Mouse (Mus musculus): Measurements from ENCODE around the gene H2-M5. TPM values are rescaled to one million over a fixed set of nuclear protein-coding genes. Genes with fewer than 3 reads are reported as not detected.
"Not testable (repeated sequence)": the region's sequence is repeated elsewhere in the genome, so short reads cannot be mapped to it uniquely, and the experiment has no call there.

Gene H2-M5
- total RNA-seq, 2 experiments from 2014 or later, result not detected

- ATAC-seq (replicated peaks; ENCODE audit: low FRiP score, poor library complexity, severe bottlenecking), result no peak
Measured at GRCm38 (mm10) chr17:36995448-36995847, 6.1 kb upstream of the H2-M5 start.

GRCm38 (mm10) chr17:36994528-36994927, 5.2 kb upstream of the H2-M5 start:
- ATAC-seq (replicated peaks; ENCODE audit: low FRiP score, poor library complexity, severe bottlenecking), result no peak

GRCm38 (mm10) chr17:36993770-36994325, 4.5 kb upstream of the H2-M5 start:
- ATAC-seq (replicated peaks; ENCODE audit: low FRiP score, poor library complexity, severe bottlenecking), result no peak

DNA sequence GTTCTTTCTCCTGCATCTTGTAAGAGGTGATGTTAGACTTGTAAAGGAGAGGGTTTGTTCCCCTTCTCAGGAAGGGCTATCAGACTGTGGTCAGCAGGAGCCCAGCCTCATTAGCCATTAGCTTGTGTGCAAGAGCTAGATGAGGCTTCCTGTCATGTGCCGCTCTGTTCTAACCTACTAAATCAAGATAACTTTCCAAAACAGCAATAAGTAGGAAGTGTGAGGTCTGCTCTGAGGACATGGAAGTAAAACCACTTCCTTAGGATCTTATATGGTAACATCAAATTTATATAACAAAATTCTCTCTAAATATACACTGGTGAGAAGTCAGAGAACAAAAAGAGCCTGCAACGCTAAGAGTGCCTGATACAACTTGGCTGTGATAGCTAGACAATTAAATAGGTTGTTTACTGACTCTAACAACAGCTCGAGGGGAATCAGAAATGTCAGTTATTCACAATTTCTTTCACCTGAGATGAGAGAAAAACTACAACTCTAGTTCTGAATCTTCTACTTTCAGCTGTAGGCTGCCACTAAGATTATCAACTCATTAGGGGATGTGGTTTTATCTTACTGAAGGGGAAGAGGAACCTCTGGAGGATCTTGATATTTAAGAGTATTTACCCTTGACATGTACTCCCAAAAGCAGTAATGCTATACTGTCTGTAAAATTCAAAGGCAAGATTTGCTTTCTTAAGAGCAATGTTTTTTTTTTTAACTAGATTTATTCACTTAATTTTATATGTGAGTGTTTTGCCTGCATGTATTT, 3.2 kb upstream of the H2-M5 start:
- no peak for ATAC-seq (replicated peaks; ENCODE audit: low FRiP score, poor library complexity, severe bottlenecking)

GRCm38 (mm10) chr17:36990630-36991029, 1.3 kb upstream of the H2-M5 start:
- not testable (repeated sequence) for ATAC-seq (replicated peaks; ENCODE audit: low FRiP score, poor library complexity, severe bottlenecking)

DNA sequence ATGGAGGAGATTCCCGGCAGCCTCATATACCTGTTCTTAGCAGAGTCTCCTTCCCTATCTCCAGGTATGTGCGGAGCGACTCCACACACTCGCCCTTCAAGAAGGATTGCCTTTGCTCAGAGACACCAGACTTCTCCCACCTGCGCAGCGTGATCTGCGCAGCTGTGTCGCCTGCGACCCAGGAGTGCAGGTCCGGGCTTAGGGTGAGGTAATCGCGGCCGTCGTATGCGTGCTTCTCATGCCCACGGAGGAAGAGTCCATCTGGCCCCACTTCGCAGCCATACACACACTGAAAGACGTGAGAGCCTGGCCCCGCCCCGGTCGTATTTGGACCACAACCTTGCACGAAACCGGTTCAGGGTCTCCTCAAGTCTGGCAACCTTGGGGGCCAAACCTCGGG, 862 bp downstream of the H2-M5 start:
- ATAC-seq (replicated peaks; ENCODE audit: low FRiP score, poor library complexity, severe bottlenecking), result no peak

GRCm38 (mm10) chr17:36982253-36983155, 6.8 kb downstream of the H2-M5 start:
- no peak for ATAC-seq (replicated peaks; ENCODE audit: low FRiP score, poor library complexity, severe bottlenecking)

GRCm38 (mm10) chr17:36981845-36982244, 7.5 kb downstream of the H2-M5 start:
- no peak for ATAC-seq (replicated peaks; ENCODE audit: low FRiP score, poor library complexity, severe bottlenecking)

DNA sequence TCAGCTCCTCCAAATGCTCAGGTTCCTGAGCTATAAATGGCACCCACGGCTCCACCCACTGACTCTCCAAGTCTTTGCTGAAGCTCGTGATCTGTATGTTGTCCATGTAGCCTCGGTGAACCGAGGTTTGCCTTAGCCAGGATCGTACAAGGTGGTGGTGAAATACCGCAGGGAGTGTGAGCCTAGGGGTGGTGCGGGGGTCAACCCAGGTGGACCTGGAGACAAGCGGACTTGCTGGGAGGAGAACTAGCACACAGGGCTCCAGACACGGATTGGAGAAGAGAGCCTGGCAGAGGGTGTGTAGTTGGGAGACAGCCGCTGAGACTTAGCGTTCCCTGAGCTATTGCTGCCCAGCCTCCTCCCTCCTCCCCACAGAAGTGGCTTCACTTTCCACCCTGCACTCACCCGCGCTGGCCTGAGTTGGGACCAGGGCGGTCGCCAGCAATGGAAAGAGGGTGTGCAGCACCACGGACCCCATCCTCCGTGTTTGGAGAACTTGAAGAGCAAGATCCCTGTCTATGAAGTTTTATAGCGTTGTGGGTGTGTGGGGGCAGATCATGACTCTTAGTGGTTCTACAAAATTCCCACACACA, 8.0 kb downstream of the H2-M5 start, which contains the start of gene 2410137M14Rik:
TSS of gene 2410137M14Rik (minus strand) at position 17 of the 593 bp plus-strand sequence.
- ATAC-seq (replicated peaks; ENCODE audit: low FRiP score, poor library complexity, severe bottlenecking), result no peak

DNA sequence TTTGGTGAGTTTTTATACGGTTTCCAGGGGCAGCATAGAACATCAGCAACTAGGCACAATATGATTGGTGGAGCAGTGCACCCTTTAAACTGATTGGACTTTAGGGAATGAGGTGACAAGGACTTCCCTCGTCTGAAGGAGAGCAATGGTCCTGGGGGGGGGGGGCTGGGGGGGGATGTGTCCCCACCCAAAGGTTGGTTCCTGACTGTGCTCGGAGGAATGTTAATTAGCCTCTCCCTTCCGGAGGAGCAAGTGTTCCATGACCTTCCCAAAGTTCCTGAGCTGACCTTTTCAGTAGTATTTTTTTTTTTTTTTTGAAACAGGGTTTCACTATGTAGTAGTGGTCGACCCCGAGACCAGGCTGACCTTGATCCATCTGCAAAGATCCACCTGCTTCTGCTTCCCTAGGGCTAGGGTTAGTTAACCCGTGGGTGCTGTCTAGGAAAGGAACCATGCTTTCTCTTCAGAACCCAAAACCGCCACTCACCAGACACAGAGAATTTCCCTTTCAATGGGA, 16.0 kb downstream of the H2-M5 start:
- ATAC-seq (replicated peaks; ENCODE audit: low FRiP score, poor library complexity, severe bottlenecking), result no peak

DNA sequence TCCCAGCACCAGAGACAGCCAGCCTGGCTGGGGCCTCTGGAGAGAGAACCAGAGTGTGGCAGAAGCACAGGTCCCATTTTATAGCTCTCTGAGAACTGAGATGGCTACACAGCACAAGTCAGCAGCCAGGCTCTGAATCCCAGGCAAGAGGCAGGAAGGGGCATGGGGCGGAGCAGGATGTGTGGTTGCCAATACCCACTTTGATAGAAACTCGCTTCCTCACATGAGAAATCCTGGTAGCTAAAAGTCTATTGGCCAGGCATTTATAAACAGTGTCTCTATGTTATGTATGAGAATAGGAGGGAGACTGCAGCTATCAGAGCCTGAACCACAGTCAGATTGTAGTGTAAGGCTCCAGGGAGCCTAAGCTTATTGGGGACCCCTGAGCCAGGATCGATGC, 16.5 kb downstream of the H2-M5 start:
- ATAC-seq (replicated peaks; ENCODE audit: low FRiP score, poor library complexity, severe bottlenecking), result no peak

- ATAC-seq (replicated peaks; ENCODE audit: low FRiP score, poor library complexity, severe bottlenecking), result no peak
Measured at GRCm38 (mm10) chr17:36971172-36971850, 18.0 kb downstream of the H2-M5 start.

- ATAC-seq (replicated peaks; ENCODE audit: low FRiP score, poor library complexity, severe bottlenecking), result no peak
Measured at GRCm38 (mm10) chr17:36970316-36970890, 18.9 kb downstream of the H2-M5 start.

- no peak for ATAC-seq (replicated peaks; ENCODE audit: low FRiP score, poor library complexity, severe bottlenecking)
Measured at GRCm38 (mm10) chr17:36966875-36967274, 22.5 kb downstream of the H2-M5 start.

DNA sequence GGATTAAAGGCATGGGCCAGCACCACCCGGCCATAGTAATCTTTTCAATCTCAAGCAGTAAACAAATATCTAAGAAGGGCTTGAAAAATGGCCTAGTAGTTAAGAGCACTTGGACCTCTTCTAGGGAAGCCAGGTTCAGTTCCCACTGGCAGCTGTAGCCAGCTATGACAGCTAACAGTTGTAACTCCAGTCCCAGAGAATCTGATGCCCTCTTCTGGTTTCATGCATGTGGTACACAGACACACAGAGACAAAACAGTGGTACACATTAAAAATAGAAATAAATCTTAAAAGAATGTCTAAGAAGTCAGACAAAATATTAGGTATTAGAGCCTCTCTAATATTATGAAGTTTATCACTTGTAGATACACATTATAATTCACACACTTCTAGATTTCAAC, 28.2 kb downstream of the H2-M5 start:
- no peak for ATAC-seq (replicated peaks; ENCODE audit: low FRiP score, poor library complexity, severe bottlenecking)

GRCm38 (mm10) chr17:36958884-36959283, 30.5 kb downstream of the H2-M5 start:
- no peak for ATAC-seq (replicated peaks; ENCODE audit: low FRiP score, poor library complexity, severe bottlenecking)

GRCm38 (mm10) chr17:36957999-36958743, 31.2 kb downstream of the H2-M5 start, which contains the start of the genes Znrd1 and Znrd1as:
Znrd1 (minus strand) TSS chr17:36958559.
Znrd1as (plus strand) TSS chr17:36958592.
- ATAC-seq (replicated peaks; ENCODE audit: low FRiP score, poor library complexity, severe bottlenecking), result peak; percentile 99

DNA sequence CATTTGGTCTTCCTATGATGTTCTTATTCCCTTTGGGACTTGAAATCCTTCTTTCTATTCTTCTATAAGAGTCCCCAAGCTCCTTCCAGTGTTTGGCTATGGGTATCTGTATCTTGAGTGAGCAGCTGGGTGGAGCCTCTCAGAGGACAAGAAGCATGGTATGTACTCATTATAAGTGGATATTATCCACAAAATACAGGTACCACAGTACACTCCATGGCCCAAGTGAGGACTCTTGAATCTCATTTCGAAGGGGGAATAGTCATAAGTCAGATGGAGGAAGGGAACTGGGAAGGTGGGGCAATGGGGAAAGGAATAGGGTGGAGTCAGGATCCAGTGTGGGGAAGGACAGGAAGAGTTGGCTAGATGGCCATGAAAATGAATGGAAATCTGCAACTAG, 36.3 kb downstream of the H2-M5 start:
- no peak for ATAC-seq (replicated peaks; ENCODE audit: low FRiP score, poor library complexity, severe bottlenecking)

Measured in erythroblast, adult 5-6 weeks (primary cell).